Mouse (Mus musculus): ENCODE data around the gene Abi3. TPM values are rescaled to one million over a fixed set of nuclear protein-coding genes. Genes with fewer than 3 reads are reported as not detected.
A peak's percentile ranks its signal among the peaks of the same experiment; 100 is the strongest.

Abi3 gene
- total RNA-seq, 2 experiments from 2014 or later, result 14.7 to 20.0 TPM

- ATAC-seq (ENCODE audit: poor library complexity, severe bottlenecking), result no peak
Observed at GRCm38 (mm10) chr11:95791787-95792186, 50.5 kb downstream of the Abi3 start.

GRCm38 (mm10) chr11:95789451-95789891 lies 52.8 kb downstream of the Abi3 start:
- ATAC-seq (ENCODE audit: poor library complexity, severe bottlenecking), result peak; percentile 84

- no peak for ATAC-seq (ENCODE audit: poor library complexity, severe bottlenecking)
Observed at GRCm38 (mm10) chr11:95786511-95786910, 55.8 kb downstream of the Abi3 start.

- ATAC-seq (ENCODE audit: poor library complexity, severe bottlenecking), result 0 out of 2 replicates have a peak, but pooled peaks have one; percentile 46
Observed at GRCm38 (mm10) chr11:95785675-95786074, 56.6 kb downstream of the Abi3 start.

- ATAC-seq (ENCODE audit: poor library complexity, severe bottlenecking), result peak; percentile 43; the same call in 1 of the 2 replicates
Observed at GRCm38 (mm10) chr11:95783958-95784357, 58.3 kb downstream of the Abi3 start.

GRCm38 (mm10) chr11:95783457-95783856 lies 58.8 kb downstream of the Abi3 start:
- no peak for ATAC-seq (ENCODE audit: poor library complexity, severe bottlenecking)

- ATAC-seq (ENCODE audit: poor library complexity, severe bottlenecking), result no peak
Observed at GRCm38 (mm10) chr11:95781557-95781956, 60.7 kb downstream of the Abi3 start.

- no peak for ATAC-seq (ENCODE audit: poor library complexity, severe bottlenecking)
Observed at GRCm38 (mm10) chr11:95780480-95780879, 61.8 kb downstream of the Abi3 start.

Other genes starting within 250 kb of the Abi3 start
- gene Phb, start 175.5 kb downstream of the Abi3 start, total RNA-seq (2015), result 20.6 and 20.7 TPM in 2 replicates
- gene Phb, start 175.5 kb downstream of the Abi3 start, total RNA-seq (2017), result 33.9 and 40.9 TPM in 2 replicates
- 32.0 and 41.3 TPM in 2 replicates for gene Zfp652, start 129.8 kb downstream of the Abi3 start, total RNA-seq (2015)
- gene Zfp652, start 129.8 kb downstream of the Abi3 start, total RNA-seq (2017), result 20.6 and 28.1 TPM in 2 replicates
- gene B130006D01Rik, start 118.9 kb downstream of the Abi3 start, total RNA-seq (2015), result 1.3 and 2.7 TPM in 2 replicates
- 1.8 and 2.2 TPM in 2 replicates for gene B130006D01Rik, start 118.9 kb downstream of the Abi3 start, total RNA-seq (2017)
- 12.6 and 17.3 TPM in 2 replicates for gene Phospho1, start 18.0 kb downstream of the Abi3 start, total RNA-seq (2015)
- 2.3 TPM in 1 of 2 replicates, not detected in the other for gene Phospho1, start 18.0 kb downstream of the Abi3 start, total RNA-seq (2017)
- gene Gngt2, start 5.3 kb downstream of the Abi3 start, total RNA-seq (2015), result 92.0 and 95.7 TPM in 2 replicates
- 64.0 and 66.6 TPM in 2 replicates for gene Gngt2, start 5.3 kb downstream of the Abi3 start, total RNA-seq (2017)
- gene B4galnt2, start 72.4 kb upstream of the Abi3 start, total RNA-seq (2015), result not detected in 2 replicates
- gene B4galnt2, start 72.4 kb upstream of the Abi3 start, total RNA-seq (2017), result not detected in 2 replicates
- not detected in 2 replicates for gene Igf2bp1, start 163.5 kb upstream of the Abi3 start, total RNA-seq (2015)
- gene Igf2bp1, start 163.5 kb upstream of the Abi3 start, total RNA-seq (2017), result not detected in 2 replicates
- gene Gip, start 182.1 kb upstream of the Abi3 start, total RNA-seq (2015), result not detected in 2 replicates
- not detected in 2 replicates for gene Gip, start 182.1 kb upstream of the Abi3 start, total RNA-seq (2017)
- gene Snf8, start 192.4 kb upstream of the Abi3 start, total RNA-seq (2015), result 80.1 and 93.3 TPM in 2 replicates
- 47.6 and 59.8 TPM in 2 replicates for gene Snf8, start 192.4 kb upstream of the Abi3 start, total RNA-seq (2017)
- gene Ube2z, start 222.9 kb upstream of the Abi3 start, total RNA-seq (2015), result 22.5 and 22.8 TPM in 2 replicates
- gene Ube2z, start 222.9 kb upstream of the Abi3 start, total RNA-seq (2017), result 20.8 and 21.5 TPM in 2 replicates
- gene Atp5g1, start 233.2 kb upstream of the Abi3 start, total RNA-seq (2015), result 192 and 203 TPM in 2 replicates
- gene Atp5g1, start 233.2 kb upstream of the Abi3 start, total RNA-seq (2017), result 24.3 and 35.9 TPM in 2 replicates

All from megakaryocyte, adult 5-6 weeks (primary cell).